Mouse (Mus musculus) gastrocnemius, postnatal 14 days (tissue): ENCODE measurements around the gene Fitm1. TPM values are rescaled to one million over a fixed set of nuclear protein-coding genes. Genes with fewer than 3 reads are reported as not detected.

Experiments
- DNase-seq: peaks from one replicate; pipeline ENCODE4 v3.0.0; 2021; ENCODE audit warnings: mixed read lengths
- intact Hi-C: fragments of 180-260 bp; cut with DNase I; formaldehyde crosslinking; loops from one replicate; pipeline ENCODE4 v1.15.1; 2025; ENCODE audit warnings: low total_unique reads
- total RNA-seq, 2 experiments: library from RNA; stranded (reverse); gene quantifications; 2 replicates each; pipeline ENCODE4 v1.2.3; 2021

The Fitm1 gene
- total RNA-seq, 2 experiments from 2014 or later, result 415 to 455 TPM

- intact Hi-C loops, result no loop called here
- no peak for DNase-seq
Observed at GRCm38 (mm10) chr14:55589771-55590448, 14.5 kb downstream of the Fitm1 start.

DNA sequence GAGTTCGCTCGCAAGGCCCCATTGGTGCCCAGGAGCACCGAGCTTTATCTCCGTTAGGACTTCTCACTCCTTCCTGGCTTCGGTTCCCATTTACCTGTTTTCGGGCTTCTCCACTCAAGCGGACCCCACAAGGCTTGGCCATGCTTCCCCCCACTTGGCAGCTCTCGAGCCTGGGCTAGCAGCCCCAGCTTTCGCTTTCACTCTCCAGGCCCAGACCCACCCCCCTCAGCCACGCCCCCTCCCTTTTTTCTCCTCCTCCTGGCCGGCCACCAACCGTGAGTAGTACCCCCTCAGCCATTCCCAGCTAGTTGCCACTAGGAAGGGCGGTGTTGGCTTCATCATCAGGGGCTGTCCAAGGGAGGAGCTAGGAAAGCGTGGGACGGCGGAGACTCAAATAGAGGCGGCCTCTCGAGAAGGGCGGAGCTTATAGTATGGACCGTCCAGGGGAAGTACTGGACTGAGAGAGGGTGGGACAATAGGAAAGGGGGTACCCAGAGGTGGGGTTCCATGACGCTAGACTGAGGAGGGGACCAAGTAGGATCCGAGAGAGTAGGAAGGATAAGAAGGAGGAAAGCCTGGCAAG lies 15.4 kb downstream of the Fitm1 start, which contains the start of gene Psme2:
Gene Psme2 (minus strand): TSS at position 366 of the 583 bp plus-strand sequence.
- DNase-seq, result peak; percentile 95
- intact Hi-C loops, result no loop called here

DNA sequence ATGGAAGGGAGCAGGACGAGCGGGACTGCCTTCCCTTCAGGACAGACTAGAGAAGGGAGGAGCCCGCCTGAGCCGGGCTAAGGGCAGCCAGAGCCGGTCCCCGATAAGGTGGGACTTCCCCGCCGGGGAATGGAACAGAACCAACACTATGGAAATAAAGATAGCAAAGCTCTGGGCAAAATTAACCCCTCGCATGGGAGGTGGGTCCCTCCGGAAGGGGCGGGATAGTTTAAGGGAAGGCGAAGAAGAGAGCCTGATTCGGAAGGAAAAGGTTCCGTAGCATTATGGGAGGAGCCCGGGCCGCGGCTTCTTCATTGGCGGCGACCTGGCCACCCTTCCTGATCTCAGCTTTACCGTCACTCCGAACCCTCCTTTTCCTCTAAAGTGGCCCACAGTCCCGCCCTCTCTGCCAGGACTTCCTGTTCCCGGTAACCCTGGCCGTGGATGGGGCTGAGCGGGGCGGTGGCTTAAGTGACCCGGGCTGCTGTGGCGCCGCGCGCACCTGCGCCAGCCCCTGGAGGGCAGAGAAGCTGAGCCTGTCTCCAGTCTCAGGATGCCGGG lies 16.0 kb downstream of the Fitm1 start, which contains the start of gene Rnf31:
Gene Rnf31 (plus strand): TSS at position 378 of the 561 bp plus-strand sequence.
- DNase-seq, result peak; percentile 95
- intact Hi-C loops, result no loop called here

DNA sequence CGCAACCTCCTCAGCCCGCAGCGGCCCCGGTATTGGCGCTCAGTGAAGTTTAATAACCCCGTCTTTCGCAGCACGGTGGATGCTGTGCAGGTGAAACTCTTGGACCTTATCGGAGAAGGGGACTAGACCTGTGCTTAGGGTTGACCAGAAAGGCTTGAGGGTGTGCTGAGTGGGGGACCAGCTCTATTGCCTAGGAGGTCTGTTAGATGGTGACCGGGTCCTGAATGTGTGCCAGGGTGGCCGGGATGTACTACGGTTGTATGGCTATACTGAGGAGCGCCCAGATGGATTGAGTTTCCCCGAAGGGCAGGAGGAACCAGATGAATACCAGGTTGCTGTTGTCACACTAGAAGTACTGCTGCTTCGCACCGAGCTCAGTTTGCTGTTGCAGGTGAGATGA lies 16.8 kb downstream of the Fitm1 start:
- no peak for DNase-seq
- intact Hi-C loops, result no loop called here

GRCm38 (mm10) chr14:55596036-55596690 lies 20.7 kb downstream of the Fitm1 start:
- intact Hi-C loops, result no loop called here
- DNase-seq, result no peak

DNA sequence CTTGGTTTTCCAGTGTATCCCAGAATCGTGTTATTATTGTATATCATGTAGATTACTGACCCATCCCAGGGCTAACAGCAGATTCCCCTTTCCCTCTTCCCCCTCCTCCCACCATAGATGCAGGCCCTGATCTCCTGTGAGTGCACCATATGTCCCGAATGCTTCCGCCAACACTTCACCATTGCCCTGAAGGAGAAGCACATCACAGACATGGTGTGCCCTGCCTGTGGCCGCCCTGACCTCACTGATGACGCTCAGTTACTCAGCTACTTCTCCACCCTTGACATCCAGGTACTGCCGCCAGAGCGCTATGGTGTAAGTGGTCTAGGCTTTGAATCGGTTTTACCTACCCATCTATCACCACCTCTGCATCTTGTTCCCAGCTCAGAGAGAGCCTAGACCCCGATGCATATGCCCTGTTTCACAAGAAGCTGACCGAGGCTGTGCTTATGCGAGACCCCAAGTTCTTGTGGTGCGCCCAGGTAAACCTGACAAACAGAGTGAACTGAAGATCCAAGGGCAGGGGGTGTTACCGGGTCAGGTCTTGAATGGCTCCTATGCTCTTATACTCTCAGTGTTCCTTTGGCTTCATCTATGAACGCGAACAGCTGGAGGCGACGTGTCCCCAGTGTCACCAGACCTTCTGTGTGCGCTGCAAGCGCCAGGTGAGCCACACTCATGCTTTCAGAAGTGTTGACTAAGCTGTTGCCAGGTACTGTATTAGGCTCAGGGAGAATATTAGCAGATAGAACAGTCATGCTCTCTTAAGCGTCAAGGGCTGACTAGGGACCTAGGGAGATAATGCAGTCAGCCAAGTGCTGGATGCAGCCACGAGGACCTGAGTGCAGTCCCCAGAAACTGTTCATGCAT lies 23.3 kb downstream of the Fitm1 start:
- DNase-seq, result no peak
- intact Hi-C loops, result no loop called here

- no peak for DNase-seq
- intact Hi-C loops, result no loop called here
Observed at GRCm38 (mm10) chr14:55603271-55603632, 27.8 kb downstream of the Fitm1 start, which contains the start of gene Irf9. Gene Irf9 (plus strand): TSS chr14:55603571.

- intact Hi-C loops, result no loop called here
Observed at GRCm38 (mm10) chr14:55603633-55604576, 28.5 kb downstream of the Fitm1 start.

DNA sequence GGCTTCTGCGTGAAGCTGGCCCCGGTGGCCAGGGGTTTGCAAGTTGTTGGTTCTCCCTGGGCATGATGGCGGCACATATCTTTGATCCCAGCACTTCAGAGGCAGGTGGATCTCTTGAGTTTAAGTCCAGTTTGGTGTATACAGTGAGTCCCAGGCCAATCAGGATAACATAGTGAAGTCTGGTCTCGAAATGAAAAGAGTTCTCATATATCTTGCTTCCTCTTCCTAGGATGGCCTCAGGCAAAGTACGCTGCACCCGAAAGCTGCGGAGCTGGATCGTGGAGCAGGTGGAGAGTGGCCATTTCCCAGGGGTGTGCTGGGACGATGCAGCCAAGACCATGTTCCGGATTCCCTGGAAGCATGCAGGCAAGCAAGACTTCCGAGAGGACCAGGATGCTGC lies 29.4 kb downstream of the Fitm1 start:
- intact Hi-C loops, result no loop called here
- DNase-seq, result no peak

More at GRCm38 (mm10) chr14:55603633-55604576, 28.5 kb downstream of the Fitm1 start:
- DNase-seq, result peak; percentile 89

DNA sequence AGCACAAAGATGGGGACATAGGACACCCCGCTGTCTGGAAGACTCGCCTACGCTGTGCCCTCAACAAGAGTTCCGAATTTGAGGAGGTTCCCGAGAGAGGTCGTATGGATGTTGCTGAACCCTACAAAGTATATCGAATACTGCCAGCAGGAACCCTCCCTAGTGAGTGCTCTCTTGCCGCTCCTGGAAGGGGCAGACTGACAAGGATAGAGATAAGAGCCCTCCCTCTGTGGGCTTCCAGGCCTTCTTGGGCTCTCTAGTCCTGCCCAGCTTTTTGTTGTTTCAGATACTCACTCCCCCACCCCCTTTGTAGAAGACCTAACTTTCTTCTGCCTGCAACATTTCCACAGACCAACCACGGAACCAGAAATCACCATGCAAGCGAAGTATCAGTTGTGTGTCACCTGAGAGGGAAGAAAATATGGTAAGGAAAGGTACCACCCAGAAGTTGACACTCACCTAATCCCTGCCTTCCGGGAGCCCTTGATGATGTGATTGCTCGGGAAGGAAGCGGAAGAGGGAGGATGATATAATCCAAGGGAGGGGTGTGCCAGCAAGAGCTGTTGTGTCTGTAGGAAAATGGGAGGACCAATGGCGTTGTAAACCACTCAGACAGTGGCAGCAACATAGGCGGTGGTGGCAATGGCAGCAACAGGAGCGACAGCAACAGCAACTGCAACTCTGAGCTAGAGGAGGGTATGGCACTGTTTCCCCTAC lies 30.5 kb downstream of the Fitm1 start:
- DNase-seq, result no peak
- intact Hi-C loops, result no loop called here

- no peak for DNase-seq
- intact Hi-C loops, result no loop called here
Observed at GRCm38 (mm10) chr14:55608339-55608738, 32.9 kb downstream of the Fitm1 start.

- DNase-seq, result no peak
- intact Hi-C loops, result no loop called here
Observed at GRCm38 (mm10) chr14:55613346-55613745, 37.9 kb downstream of the Fitm1 start.

DNA sequence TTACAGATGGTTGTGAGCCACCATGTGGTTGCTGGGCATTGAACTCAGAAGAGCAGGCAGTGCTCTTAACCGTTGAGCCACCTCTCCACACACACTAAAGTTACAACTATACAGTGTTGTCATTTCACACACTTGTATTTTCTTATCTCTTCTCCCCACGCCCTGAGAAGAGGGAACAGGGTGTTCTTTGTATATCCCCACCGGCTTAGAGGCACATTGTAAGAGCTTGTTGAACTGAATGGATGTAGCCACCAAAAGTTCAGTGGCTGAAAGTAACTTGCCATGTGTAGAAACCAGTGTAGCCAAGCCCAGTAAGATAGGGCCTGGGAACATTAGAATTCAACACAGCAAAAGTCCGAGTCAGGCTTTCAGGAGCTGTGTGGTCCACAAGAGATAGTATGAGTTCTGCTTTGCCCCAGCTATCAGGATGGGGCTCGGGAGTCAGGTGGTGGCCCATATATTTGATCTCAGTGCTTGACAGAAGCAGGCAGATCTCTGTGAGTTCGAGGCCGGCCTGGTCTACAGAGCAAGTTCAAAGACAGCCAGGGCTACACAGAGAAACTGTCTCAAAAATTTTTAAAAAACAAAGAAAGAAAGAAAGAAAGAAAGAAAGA lies 39.3 kb downstream of the Fitm1 start:
- no peak for DNase-seq
- intact Hi-C loops, result no loop called here

- intact Hi-C loops, result no loop called here
- DNase-seq, result no peak
Observed at GRCm38 (mm10) chr14:55615876-55616275, 40.5 kb downstream of the Fitm1 start.

DNA sequence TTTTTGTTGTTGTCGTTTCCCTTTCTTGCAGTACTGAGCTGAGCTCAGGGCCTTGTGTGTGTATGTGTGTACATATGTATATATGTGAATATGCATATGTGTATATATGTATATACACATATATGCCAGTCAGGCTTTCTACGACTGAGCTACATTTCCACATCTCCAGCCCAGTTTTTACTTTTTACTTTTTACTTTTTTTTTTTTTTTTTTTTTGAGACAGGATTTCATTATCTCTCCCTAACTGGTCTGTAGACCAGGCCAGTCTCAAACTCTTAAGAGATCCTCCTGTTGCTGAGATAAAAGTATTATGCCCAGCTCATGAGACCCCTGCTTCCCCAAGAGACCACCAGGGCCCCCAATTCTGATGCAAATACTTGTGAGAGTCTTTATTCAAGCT lies 41.4 kb downstream of the Fitm1 start:
- DNase-seq, result no peak
- intact Hi-C loops, result no loop called here

GRCm38 (mm10) chr14:55617822-55618221 lies 42.4 kb downstream of the Fitm1 start, which contains the start of gene Rec8:
Gene Rec8 (plus strand): TSS chr14:55618037.
- intact Hi-C loops, result no loop called here
- DNase-seq, result no peak

DNA sequence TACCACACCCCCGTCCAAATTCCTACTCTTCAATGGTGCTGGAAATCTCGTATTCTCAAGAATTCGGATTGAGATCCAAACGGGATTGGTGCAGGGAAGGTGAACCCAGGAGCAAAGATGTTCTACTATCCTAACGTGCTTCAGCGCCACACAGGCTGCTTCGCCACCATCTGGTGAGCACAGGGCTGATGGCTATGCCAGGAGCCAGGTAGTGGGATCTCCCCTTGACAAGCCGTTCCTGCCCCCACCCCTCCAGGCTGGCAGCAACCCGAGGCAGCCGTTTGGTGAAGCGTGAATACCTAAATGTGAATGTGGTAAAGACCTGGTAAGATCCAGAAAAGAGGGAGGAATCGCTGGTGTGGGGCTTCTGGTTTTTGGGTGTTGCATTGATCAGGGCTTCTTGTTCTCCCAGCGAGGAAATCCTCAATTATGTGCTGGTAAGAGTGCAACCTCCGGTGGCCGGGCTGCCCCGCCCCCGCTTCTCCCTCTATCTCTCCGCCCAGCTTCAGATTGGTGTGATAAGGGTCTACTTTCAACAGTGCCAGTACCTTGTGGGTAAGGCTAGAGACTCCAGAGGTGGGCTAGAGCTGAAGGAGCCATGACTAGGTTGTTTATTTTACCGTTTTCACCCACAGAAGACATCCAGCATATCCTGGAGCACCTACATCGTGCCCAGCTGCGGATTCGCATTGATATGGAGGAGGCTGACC lies 43.2 kb downstream of the Fitm1 start:
- DNase-seq, result no peak
- intact Hi-C loops, result no loop called here
